Mouse (Mus musculus) olfactory bulb, adult 2 months (tissue): ENCODE results near the gene Noxo1. TPM values are rescaled to one million over a fixed set of nuclear protein-coding genes. Genes with fewer than 3 reads are reported as not detected.
A peak's percentile ranks its signal among the peaks of the same experiment; 100 is the strongest.

Experiments used
- H3K27ac ChIP-seq: fragments of 200-500 bp; 2 replicates; pipeline ENCODE4 v1.5.1; 2012; ENCODE audit warnings: low read depth, low read length; ENCODE audit not compliant: insufficient read depth
- H3K4me1 ChIP-seq: fragments of 200-500 bp; 2 replicates; pipeline ENCODE4 v1.6.1; 2012; ENCODE audit warnings: low read length; ENCODE audit not compliant: control insufficient read depth, insufficient read depth
- H3K4me3 ChIP-seq: fragments of 200-500 bp; 2 replicates; pipeline ENCODE4 v1.5.1; 2012; ENCODE audit warnings: mild to moderate bottlenecking, low read depth, low read length, moderate library complexity; ENCODE audit not compliant: insufficient read depth
- CTCF ChIP-seq: fragments of 200-500 bp; IDR thresholded peaks from 2 replicates; pipeline ENCODE4 v1.5.1; 2012; ENCODE audit warnings: low read depth, mild to moderate bottlenecking, low read length, moderate library complexity; ENCODE audit not compliant: insufficient read depth
- POLR2A ChIP-seq: fragments of 200-500 bp; IDR thresholded peaks from 2 replicates; pipeline ENCODE4 v1.6.1; 2012; ENCODE audit warnings: mild to moderate bottlenecking, low read depth, low read length, moderate library complexity; ENCODE audit not compliant: insufficient read depth
- WGBS: fragments of 180-500 bp; shearing (Covaris S2); methylation state at CpG from one replicate; pipeline ENCODE4 v1.1.7; 2018; 5-methylcytosine and 5-hydroxymethylcytosine counted together
- polyA plus RNA-seq: library from polyadenylated mRNA; stranded (reverse); fragments of >200 nt; gene quantifications from 2 replicates; pipeline ENCODE4 v1.2.4, GENCODE M21; 2012; ENCODE audit warnings: low replicate concordance; ENCODE audit not compliant: missing spikeins, insufficient read depth, insufficient read length

Noxo1 gene
- polyA plus RNA-seq = not detected in 2 replicates

DNA sequence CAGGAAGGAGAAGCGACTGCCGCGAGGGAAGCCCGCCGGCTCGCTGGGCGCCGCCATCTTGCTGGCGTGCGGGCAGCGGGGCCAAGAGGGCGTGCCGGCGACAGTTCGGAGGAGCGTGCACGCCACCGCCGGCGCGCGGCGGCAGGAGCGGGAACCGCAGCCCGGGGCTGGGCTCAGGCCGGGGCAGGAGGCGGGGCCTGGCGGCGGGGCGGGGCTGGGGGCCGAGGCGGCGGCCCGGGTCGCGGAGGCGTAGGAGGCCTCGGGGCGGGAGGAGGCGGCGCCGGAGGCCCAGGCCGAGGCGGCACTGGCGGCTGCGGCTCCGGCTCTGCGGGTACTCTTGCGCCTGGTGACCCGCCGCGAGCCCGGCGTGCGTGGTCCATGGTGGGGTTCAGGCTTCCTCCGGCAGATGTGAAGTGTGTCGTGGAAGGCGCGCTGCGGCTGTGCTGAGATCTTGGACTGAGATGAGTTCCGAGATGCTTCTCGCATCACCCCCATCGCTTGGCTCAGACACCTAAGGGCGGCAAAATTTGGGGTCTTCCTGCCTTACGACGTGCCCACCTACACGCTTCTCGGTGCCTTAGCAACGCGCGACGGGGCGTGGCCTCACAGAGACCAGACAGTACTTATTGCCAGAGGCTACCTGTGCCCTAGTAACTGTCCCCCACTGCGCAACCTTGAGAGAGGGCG, at the start of gene Noxo1, which contains the start of gene Gfer:
TSS of gene Noxo1 (plus strand) at position 224 of the 687 bp plus-strand sequence.
TSS of gene Gfer (minus strand) at position 146 of the 687 bp plus-strand sequence.
- WGBS = under 1% methylated on average over 68 of the region's 76 CpGs
- H3K27ac ChIP-seq = peak within 1 kb of the TSS; percentile 15; the same call in 1 of the 2 replicates
- H3K4me1 ChIP-seq = peaks cover 6% of the 10 kb centered on the region
- TF ChIP-seq POLR2A = peak; percentile 66
- TF ChIP-seq CTCF = no peak
- peak within 1 kb of the TSS; percentile 91 for H3K4me3 ChIP-seq

- Histone ChIP-seq H3K4me1 (peaks cover 61% of the 10 kb centered on the region), H3K27ac (peak overlapping the region; percentile 95; the same call in 1 of the 2 replicates), H3K4me3 (no peak overlapping the region)
- 66% methylated on average over 4 of the region's 4 CpGs for WGBS
- TF ChIP-seq CTCF (no peak), POLR2A (no peak)
Measured at GRCm38 (mm10) chr17:24646381-24646780, 49.7 kb upstream of the Noxo1 start.

- H3K4me3 ChIP-seq = peak overlapping the region; percentile 6; the same call in 1 of the 2 replicates
Measured at GRCm38 (mm10) chr17:24647493-24647892, 48.5 kb upstream of the Noxo1 start.

GRCm38 (mm10) chr17:24648731-24649377, 47.2 kb upstream of the Noxo1 start:
- H3K27ac ChIP-seq = peak overlapping the region; percentile 86
- TF ChIP-seq CTCF (no peak), POLR2A (no peak)
- 69% methylated on average over 10 of the region's 10 CpGs for WGBS
- H3K4me3 ChIP-seq = peak overlapping the region; percentile 76
- H3K4me1 ChIP-seq = peaks cover 54% of the 10 kb centered on the region

More at GRCm38 (mm10) chr17:24647493-24647892, 48.5 kb upstream of the Noxo1 start:
- TF ChIP-seq CTCF (no peak), POLR2A (no peak)
- Histone ChIP-seq H3K27ac (peak overlapping the region; percentile 50; the same call in 1 of the 2 replicates), H3K4me1 (peaks cover 61% of the 10 kb centered on the region)
- 83% methylated on average over 11 of the region's 11 CpGs for WGBS

GRCm38 (mm10) chr17:24649581-24650069, 46.4 kb upstream of the Noxo1 start:
- H3K4me1 ChIP-seq = peaks cover 47% of the 10 kb centered on the region
- WGBS = under 1% methylated on average over 35 of the region's 35 CpGs
- H3K4me3 ChIP-seq = peak overlapping the region; percentile 76
- peak overlapping the region; percentile 86 for H3K27ac ChIP-seq
- no peak for TF ChIP-seq CTCF
- no peak for TF ChIP-seq POLR2A

DNA sequence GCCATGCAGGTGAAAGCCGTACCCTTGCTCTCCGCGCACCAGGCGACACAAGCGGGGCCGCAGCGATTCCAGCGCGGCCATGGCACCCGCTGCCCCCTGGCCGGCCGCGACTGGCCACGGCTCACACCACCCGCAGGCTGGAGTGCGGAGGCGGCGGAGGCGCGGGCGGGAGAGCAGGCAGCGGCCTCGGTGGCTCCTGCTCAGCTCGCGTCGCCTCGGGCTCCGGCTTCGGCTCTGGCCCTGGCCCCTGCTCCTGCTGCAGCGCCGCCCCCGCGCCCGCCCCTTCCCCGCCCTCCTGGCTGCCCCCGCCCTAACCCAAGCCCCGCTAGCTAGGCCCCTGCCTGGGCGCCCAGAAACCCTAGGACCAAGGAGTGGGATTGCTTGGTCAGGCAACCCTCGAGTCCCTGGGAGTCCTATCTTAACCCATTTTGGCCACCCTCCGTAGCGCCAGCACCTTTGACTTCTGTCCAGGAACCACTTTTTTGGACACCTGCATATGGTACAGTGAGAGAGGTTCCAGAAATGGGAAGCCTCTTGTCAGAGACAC, 45.9 kb upstream of the Noxo1 start, which contains the start of gene Slc9a3r2:
TSS of gene Slc9a3r2 (minus strand) at position 258 of the 547 bp plus-strand sequence.
- peak within 1 kb of the TSS; percentile 86 for H3K27ac ChIP-seq

GRCm38 (mm10) chr17:24650766-24651165, 45.3 kb upstream of the Noxo1 start:
- H3K27ac ChIP-seq = peak overlapping the region; percentile 64; the same call in 1 of the 2 replicates

More for the DNA sequence above, 45.9 kb upstream of the Noxo1 start, which contains the start of gene Slc9a3r2:
- Histone ChIP-seq H3K4me1 (peaks cover 42% of the 10 kb centered on the region), H3K4me3 (peak within 1 kb of the TSS; percentile 76)
- no peak for TF ChIP-seq CTCF
- peak; percentile 28; the same call in 1 of the 2 replicates for TF ChIP-seq POLR2A
- 1% methylated on average over 39 of the region's 41 CpGs for WGBS

GRCm38 (mm10) chr17:24651835-24652234, 44.2 kb upstream of the Noxo1 start:
- TF ChIP-seq POLR2A (no peak), CTCF (no peak)
- no peak overlapping the region for H3K27ac ChIP-seq
- 80% methylated on average over 3 of the region's 3 CpGs for WGBS

More at GRCm38 (mm10) chr17:24650766-24651165, 45.3 kb upstream of the Noxo1 start:
- peak overlapping the region; percentile 76; the same call in 1 of the 2 replicates for H3K4me3 ChIP-seq
- H3K4me1 ChIP-seq = peaks cover 35% of the 10 kb centered on the region
- WGBS = 69% methylated on average over 4 of the region's 4 CpGs
- TF ChIP-seq CTCF (no peak), POLR2A (no peak)

More at GRCm38 (mm10) chr17:24651835-24652234, 44.2 kb upstream of the Noxo1 start:
- H3K4me3 ChIP-seq = no peak overlapping the region
- H3K4me1 ChIP-seq = peaks cover 29% of the 10 kb centered on the region
